Mouse (Mus musculus) heart, postnatal 0 days (tissue): ENCODE data around the gene Zbtb46. TPM values are rescaled to one million over a fixed set of nuclear protein-coding genes. Genes with fewer than 3 reads are reported as not detected.

Source experiments
- ATAC-seq: fragments of 200-750 bp; cut with Nextera tagmentation; 2 replicates; pipeline ENCODE4 v1.8.0; 2017; ENCODE audit warnings: low read depth, moderate number of reproducible peaks, moderate library complexity; ENCODE audit not compliant: insufficient read depth
- DNase-seq: peaks from one replicate; pipeline ENCODE4 v3.0.0-alpha.2; 2016; ENCODE audit warnings: low spot score
- H3K27ac ChIP-seq: fragments of 300-500 bp; sonication (generic); 2 replicates; pipeline ENCODE4 v1.5.1; 2014; ENCODE audit warnings: low read depth, mild to moderate bottlenecking
- H3K27me3 ChIP-seq: fragments of 300-500 bp; sonication (generic); 2 replicates; pipeline ENCODE4 v1.6.1; 2014; ENCODE audit warnings: low read length, mixed read lengths; ENCODE audit not compliant: control insufficient read depth, insufficient read depth
- H3K36me3 ChIP-seq: fragments of 300-500 bp; sonication (generic); replicated peaks from 2 replicates; pipeline ENCODE4 v1.6.1; 2014; ENCODE audit warnings: low read length, mixed read lengths; ENCODE audit not compliant: control insufficient read depth, insufficient read depth
- H3K4me1 ChIP-seq: fragments of 300-500 bp; sonication (generic); 2 replicates; pipeline ENCODE4 v1.6.1; 2014; ENCODE audit warnings: antibody characterized with exemption; ENCODE audit not compliant: control insufficient read depth, insufficient read depth
- H3K4me2 ChIP-seq: fragments of 300-500 bp; sonication (generic); 2 replicates; pipeline ENCODE4 v1.6.1; 2014; ENCODE audit warnings: low read depth, mild to moderate bottlenecking, low read length, moderate library complexity
- H3K4me3 ChIP-seq: fragments of 300-500 bp; sonication (generic); 2 replicates; pipeline ENCODE4 v1.5.1; 2014; ENCODE audit warnings: low read depth, low read length
- H3K9ac ChIP-seq: fragments of 300-500 bp; sonication (generic); replicated peaks from 2 replicates; pipeline ENCODE4 v1.6.1; 2014; ENCODE audit warnings: low read depth, low read length, mixed read lengths
- H3K9me3 ChIP-seq: fragments of 300-500 bp; sonication (generic); replicated peaks from 2 replicates; pipeline ENCODE4 v1.6.1; 2016; ENCODE audit warnings: low read length; ENCODE audit not compliant: control insufficient read depth
- CTCF ChIP-seq: IDR thresholded peaks from 2 replicates; pipeline ENCODE4 v1.5.1; 2016; ENCODE audit warnings: antibody characterized with exemption, control low read depth, low read depth
- EP300 ChIP-seq: IDR thresholded peaks from 2 replicates; pipeline ENCODE4 v1.6.1; 2016; ENCODE audit warnings: antibody characterized with exemption, low read depth
- WGBS: fragments of 180-500 bp; shearing (Covaris S2); extraction: QIAGEN DNeasy Blood & Tissue Kit; methylation state at CpG from one replicate; pipeline ENCODE4 v1.1.7; 2014; 5-methylcytosine and 5-hydroxymethylcytosine counted together
- polyA plus RNA-seq: library from polyadenylated mRNA; unstranded; fragments of >200 nt; fragmentation: Nextera tagmentation; extraction: Ambion mirVana; gene quantifications from 2 replicates; pipeline ENCODE4 v1.2.1, GENCODE M21; 2015
- total RNA-seq: library from RNA; depleted of rRNA; stranded (reverse); fragments of >200 nt; gene quantifications from 2 replicates; pipeline ENCODE4 v1.2.3, GENCODE M21; 2014; ENCODE audit warnings: low replicate concordance

Zbtb46 gene
- total and polyA plus RNA-seq, 2 experiments from 2014 or later, result 7.5 to 18.4 TPM

DNA sequence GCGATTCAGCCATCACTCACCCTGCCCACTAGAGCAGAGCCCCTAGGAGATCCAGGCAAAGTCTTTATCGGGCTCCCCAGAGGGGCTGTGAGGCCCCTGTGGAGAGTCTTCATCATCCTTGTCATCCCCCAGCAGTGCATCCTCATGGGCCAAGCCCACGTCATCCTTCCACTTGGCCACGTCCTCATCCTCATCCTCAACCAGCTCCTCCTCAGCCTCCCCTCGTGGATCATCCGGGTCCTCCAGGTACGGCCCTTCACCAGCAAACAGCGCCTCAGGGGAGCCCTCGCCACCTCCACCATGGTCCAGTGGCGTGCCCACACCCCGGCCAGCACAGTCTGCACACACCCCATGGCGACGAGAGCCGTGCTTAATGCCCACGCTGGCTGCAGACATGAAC lies 68.2 kb downstream of the Zbtb46 start:
- TF ChIP-seq EP300, result no peak
- no peak for TF ChIP-seq CTCF
- ATAC-seq (no peak), DNase-seq (no peak)
- no peak overlapping the region for H3K4me3 ChIP-seq
- H3K27me3 ChIP-seq, result no peaks in the 10 kb centered on the region
- H3K4me1 ChIP-seq, result 0 out of 2 replicates have a peak, but pooled peaks cover 2% of the 10 kb centered on the region
- H3K36me3 ChIP-seq, result peaks cover 53% of the 10 kb centered on the region; the same call in 1 of the 2 replicates
- no peak overlapping the region for H3K4me2 ChIP-seq
- H3K9ac ChIP-seq, result no peak overlapping the region
- WGBS, result 85% methylated on average over 15 of the region's 15 CpGs
- no peak overlapping the region for H3K27ac ChIP-seq
- no peaks in the 10 kb centered on the region for H3K9me3 ChIP-seq

DNA sequence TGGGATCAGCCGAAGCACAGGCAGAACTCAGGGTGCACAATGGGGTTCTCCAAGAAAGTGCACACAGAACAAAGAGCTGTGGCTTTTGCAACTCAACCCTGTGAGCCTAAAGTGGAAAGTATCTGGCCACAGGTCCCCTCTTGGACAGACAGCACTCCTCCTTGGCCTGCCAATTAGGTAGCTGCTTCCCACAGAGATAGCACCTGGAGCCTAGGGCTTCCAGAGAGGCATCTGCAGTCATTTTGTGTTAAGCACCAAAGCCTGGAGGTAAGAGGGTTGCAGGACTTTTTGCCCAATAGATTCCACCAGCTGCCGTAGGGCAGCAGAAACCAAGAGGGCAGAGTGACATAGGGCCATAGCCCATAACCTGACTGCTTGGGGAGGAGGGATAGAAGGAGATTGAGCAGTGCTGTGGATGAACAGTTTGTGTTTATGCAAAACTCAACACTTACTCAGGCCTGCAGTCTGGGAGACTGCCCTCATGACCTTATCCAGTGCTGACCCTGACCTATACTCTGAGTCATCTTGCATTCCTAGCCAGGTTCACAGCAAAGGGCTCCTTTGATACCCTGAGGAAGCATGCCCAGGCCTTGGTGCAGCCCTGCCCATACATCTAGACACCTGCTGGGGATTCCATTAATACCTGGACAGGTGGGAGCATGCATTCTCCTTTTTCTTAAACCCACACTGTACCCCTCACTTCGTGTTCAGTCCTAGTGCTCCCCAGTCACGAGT lies 68.9 kb downstream of the Zbtb46 start:
- TF ChIP-seq EP300 (no peak), CTCF (no peak)
- Histone ChIP-seq H3K9ac (no peak overlapping the region), H3K4me3 (no peak overlapping the region), H3K27ac (peak overlapping the region; percentile 43; the same call in 1 of the 2 replicates), H3K4me2 (no peak overlapping the region), H3K4me1 (0 out of 2 replicates have a peak, but pooled peaks cover 2% of the 10 kb centered on the region), H3K36me3 (peaks cover 50% of the 10 kb centered on the region; the same call in 1 of the 2 replicates), H3K27me3 (no peaks in the 10 kb centered on the region), H3K9me3 (no peaks in the 10 kb centered on the region)
- WGBS, result 71% methylated on average over 4 of the region's 4 CpGs
- DNase-seq (no peak), ATAC-seq (no peak)

DNA sequence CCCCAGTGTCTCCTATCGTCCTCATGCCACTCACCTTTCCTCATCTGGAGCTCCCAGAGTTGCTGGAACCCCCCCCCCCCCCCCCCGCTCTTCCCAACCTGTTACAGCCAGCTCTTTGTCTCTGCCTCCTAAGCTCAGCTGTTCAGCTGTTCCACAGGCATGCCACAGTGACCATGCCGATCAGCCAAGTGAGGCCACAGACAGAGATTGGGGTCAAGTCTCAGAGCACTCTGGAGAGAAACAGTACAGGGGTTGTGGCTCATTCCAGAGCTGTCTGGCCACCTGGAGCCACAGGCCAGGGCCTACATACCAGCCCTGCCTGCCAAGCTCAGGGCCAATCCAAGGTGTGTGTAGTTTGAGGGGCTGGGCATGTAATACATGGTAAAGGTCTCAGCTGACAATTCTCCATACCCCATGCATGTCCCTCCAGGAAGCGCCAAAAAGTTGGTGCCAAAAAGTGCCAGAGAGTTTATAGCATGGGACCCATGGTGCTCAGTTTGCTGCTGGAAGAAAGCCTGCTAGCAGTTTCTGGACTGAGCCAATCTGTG lies 72.5 kb downstream of the Zbtb46 start:
- Histone ChIP-seq H3K27me3 (no peaks in the 10 kb centered on the region), H3K4me2 (no peak overlapping the region), H3K9ac (no peak overlapping the region), H3K4me1 (0 out of 2 replicates have a peak, but pooled peaks cover 5% of the 10 kb centered on the region), H3K9me3 (no peaks in the 10 kb centered on the region), H3K27ac (no peak overlapping the region), H3K4me3 (no peak overlapping the region), H3K36me3 (peaks cover 48% of the 10 kb centered on the region)
- TF ChIP-seq EP300 (no peak), CTCF (no peak)
- ATAC-seq (no peak), DNase-seq (no peak)
- WGBS, result 84% methylated on average over 4 of the region's 4 CpGs

DNA sequence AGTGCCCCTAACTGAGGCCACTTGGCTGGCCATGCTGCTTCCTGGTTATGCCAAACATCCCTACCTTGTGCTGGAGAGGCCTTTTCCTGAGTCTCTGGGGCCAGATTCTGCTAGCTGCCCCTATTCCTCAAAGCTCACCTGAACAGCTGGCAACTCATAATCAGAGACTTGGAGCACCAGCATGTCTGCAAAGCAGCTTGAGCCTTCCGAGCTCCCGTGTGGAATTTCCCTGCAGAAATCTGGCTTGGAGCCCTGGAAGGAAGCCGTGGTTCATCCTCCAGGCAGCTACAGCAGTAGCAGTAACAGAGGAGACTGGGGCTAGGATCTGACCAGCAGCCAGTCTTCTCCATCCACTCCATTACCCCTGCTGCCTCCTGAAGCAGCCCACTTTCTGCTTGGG lies 73.3 kb downstream of the Zbtb46 start:
- H3K4me3 ChIP-seq, result no peak overlapping the region
- no peak overlapping the region for H3K9ac ChIP-seq
- 0 out of 2 replicates have a peak, but pooled peaks cover 5% of the 10 kb centered on the region for H3K4me1 ChIP-seq
- 31% methylated on average over 3 of the region's 3 CpGs for WGBS
- H3K4me2 ChIP-seq, result no peak overlapping the region
- peaks cover 49% of the 10 kb centered on the region for H3K36me3 ChIP-seq
- no peak overlapping the region for H3K27ac ChIP-seq
- H3K27me3 ChIP-seq, result no peaks in the 10 kb centered on the region
- no peaks in the 10 kb centered on the region for H3K9me3 ChIP-seq
- TF ChIP-seq CTCF (no peak), EP300 (no peak)
- DNase-seq, result no peak
- no peak for ATAC-seq

GRCm38 (mm10) chr2:181384919-181385391 lies 74.3 kb downstream of the Zbtb46 start:
- Histone ChIP-seq H3K9ac (no peak overlapping the region), H3K27ac (no peak overlapping the region), H3K27me3 (no peaks in the 10 kb centered on the region), H3K4me2 (no peak overlapping the region), H3K4me1 (0 out of 2 replicates have a peak, but pooled peaks cover 5% of the 10 kb centered on the region), H3K9me3 (no peaks in the 10 kb centered on the region), H3K4me3 (no peak overlapping the region), H3K36me3 (peaks cover 49% of the 10 kb centered on the region)
- DNase-seq (peak; percentile 53), ATAC-seq (peak; percentile 67)
- 63% methylated on average over 4 of the region's 4 CpGs for WGBS
- TF ChIP-seq CTCF (no peak), EP300 (no peak)
